Mouse (Mus musculus): ENCODE measurements around the gene Olfr288.

DNA sequence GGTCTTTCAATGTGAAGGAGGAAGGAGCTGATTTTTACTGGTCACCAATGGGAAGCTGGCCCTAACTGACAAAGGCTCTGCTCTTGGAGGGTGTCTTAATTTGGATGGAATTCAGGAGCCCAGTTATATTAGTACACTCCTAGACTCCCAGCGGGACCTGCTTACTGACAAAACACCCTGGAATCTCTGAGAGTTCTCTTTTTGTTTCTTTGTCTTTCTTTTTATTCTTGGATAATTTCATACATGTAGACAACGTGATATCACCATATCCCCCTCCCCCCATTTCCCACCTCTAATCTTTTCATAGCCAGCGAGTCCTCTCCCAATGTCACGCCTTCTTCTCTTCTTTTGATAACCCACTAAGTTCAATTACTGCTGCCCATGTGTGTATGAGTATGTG is 39.0 kb upstream of the Olfr288 start, which contains the start of gene Olfr286:
- TF ChIP-seq CTCF (IDR thresholded peaks at IDR 0.05; ENCODE audit: borderline replicate concordance, extremely low read depth, insufficient read depth, insufficient read length) = no peak
- no peak for TF ChIP-seq POLR2A (IDR thresholded peaks at IDR 0.05; ENCODE audit: borderline replicate concordance, extremely low read depth, insufficient read depth, insufficient read length, poor library complexity, severe bottlenecking)

Measured in brain, embryonic 14.5 days (tissue).